Mouse (Mus musculus) liver, postnatal 0 days (tissue): ENCODE measurements around the gene Olfr1218.

Source experiments
- CTCF ChIP-seq: sonication (generic); IDR thresholded peaks from 2 replicates; pipeline ENCODE4 v1.5.1; 2016; ENCODE audit warnings: antibody characterized with exemption, low read depth
- EP300 ChIP-seq: IDR thresholded peaks from 2 replicates; pipeline ENCODE4 v1.6.1; 2016; ENCODE audit warnings: antibody characterized with exemption, low read depth, mild to moderate bottlenecking

DNA sequence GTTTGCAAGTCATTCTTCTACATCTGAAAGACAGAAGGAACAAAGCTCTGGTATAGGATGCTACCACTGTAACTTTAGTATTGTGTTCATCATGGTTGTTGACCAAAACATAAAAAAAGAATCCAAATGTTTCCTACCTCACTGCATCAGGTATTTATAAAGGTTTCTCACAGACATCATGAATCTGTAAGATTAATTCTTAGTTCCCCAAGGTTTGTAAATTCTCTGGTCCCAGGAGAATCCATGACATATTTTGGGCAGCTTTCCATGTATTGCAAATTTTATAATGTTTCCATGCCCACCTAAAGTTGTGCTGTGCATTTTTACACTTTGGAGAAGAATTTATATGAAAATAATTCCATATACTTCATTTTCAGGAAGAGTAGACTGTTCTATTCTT is at the start of gene Olfr1218:
- no peak for TF ChIP-seq CTCF
- TF ChIP-seq EP300, result no peak
